In the genomic region with DNA sequence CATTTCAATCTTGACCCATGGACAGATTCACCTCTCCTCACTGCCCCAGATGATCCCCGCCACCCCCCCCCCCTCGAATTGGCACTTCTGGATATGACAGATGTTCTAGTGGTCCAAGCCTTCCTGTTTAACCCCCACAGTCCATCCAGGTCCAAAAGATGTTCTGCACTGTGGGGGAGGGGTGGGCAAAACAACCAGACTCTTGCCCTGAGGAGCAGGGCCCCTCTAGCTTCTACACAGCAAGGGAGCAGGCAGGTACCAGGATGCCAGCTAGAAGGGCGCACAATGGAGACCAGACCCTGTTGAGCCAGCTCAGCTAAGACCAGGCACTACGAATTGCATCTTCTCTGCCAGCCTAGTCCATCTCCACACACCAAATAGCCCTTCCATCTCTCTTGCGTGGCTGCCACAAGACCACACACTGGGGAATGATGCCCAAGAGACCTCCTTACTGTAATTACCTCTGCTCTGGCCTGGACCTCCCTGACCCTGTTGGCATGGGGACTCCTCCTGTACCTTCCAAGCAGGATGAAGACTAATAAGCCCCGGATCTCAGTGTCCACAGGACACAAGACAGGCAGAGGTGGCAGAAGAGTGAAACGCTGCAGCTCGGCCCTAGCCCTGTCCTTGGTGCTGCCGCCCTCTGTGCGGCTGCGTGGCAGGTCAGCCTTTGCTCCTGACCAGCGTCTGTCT, we compare ENCODE assay signal across 10 mouse cellular contexts. TPM values are rescaled to one million over a fixed set of nuclear protein-coding genes. Genes with fewer than 3 reads are reported as not detected.
DNase-seq lines count a peak whose midpoint lies in the region; ATAC-seq lines count a peak whose summit lies in the region.
"Had no signal": no experiment of that assay in that cellular context is flagged by ENCODE, and none has a peak within 500 bp of the region (broad histone marks: within the 10 kb centered on the region; RNA-seq: fewer than 3 reads in every experiment).

No protein-coding gene starts in this region.

- H3K27ac ChIP-seq in forebrain, embryonic 12.5 days, result no peak overlapping the region
- 0 out of 2 replicates have a peak overlapping the region, but pooled peaks have one; percentile 30 for H3K27ac ChIP-seq in midbrain, embryonic 10.5 days (replicated peaks)
- H3K27ac ChIP-seq: heart, adult 2 months had no signal

- H3K9me3 ChIP-seq in forebrain, embryonic 12.5 days, result no peaks in the 10 kb centered on the region
- H3K9me3 ChIP-seq in midbrain, embryonic 10.5 days (replicated peaks), result no peaks in the 10 kb centered on the region

- peak overlapping the region; percentile 95 for H3K4me2 ChIP-seq in forebrain, embryonic 12.5 days

- H3K27me3 ChIP-seq in forebrain, embryonic 12.5 days, result peaks cover 70% of the 10 kb centered on the region
- peaks cover 65% of the 10 kb centered on the region for H3K27me3 ChIP-seq in midbrain, embryonic 10.5 days (ENCODE audit: low read depth, poor library complexity, severe bottlenecking)

- peak; percentile 64 for DNase-seq in cerebellum, adult 11-12 months
- peak; percentile 60 for DNase-seq in brain, adult 2 months (ENCODE audit: low read depth, low spot score)
- peak; percentile 38 for DNase-seq in midbrain, embryonic 10.5 days (ENCODE audit: low spot score)
- DNase-seq in retina, embryonic 14.5 days (ENCODE audit: low spot score), result no peak
- DNase-seq in adrenal gland, adult 2 months, result no peak
- no peak for DNase-seq in lung, postnatal 25 days (ENCODE audit: low spot score)
- DNase-seq: heart, adult 2 months; thymus, postnatal 25 days had no signal

- no peak for ATAC-seq in cerebellum, adult (ENCODE audit: insufficient number of reproducible peaks, low FRiP score, low TSS enrichment)
- no peak for ATAC-seq in forebrain, embryonic 12.5 days (ENCODE audit: low FRiP score)

- no peaks in the 10 kb centered on the region for H3K36me3 ChIP-seq in forebrain, embryonic 12.5 days (replicated peaks)
- H3K36me3 ChIP-seq in midbrain, embryonic 10.5 days, result no peaks in the 10 kb centered on the region

- peak overlapping the region; percentile 72 for H3K4me3 ChIP-seq in forebrain, embryonic 12.5 days (replicated peaks)
- peak overlapping the region; percentile 82 for H3K4me3 ChIP-seq in midbrain, embryonic 10.5 days
- H3K4me3 ChIP-seq: heart, adult 2 months had no signal

- peaks cover 61% of the 10 kb centered on the region for H3K4me1 ChIP-seq in forebrain, embryonic 12.5 days
- peaks cover 64% of the 10 kb centered on the region for H3K4me1 ChIP-seq in midbrain, embryonic 10.5 days

- WGBS in forebrain, embryonic 12.5 days, result 31% methylated on average over 12 of the region's 12 CpGs
- 28% methylated on average over 12 of the region's 12 CpGs for WGBS in midbrain, embryonic 10.5 days

- no peak overlapping the region; the same call in 1 of the 2 replicates for H3K9ac ChIP-seq in forebrain, embryonic 12.5 days

RNA-seq across cellular contexts. Expression of a gene that starts 5.1 kb away (rescaled TPM):
- 17.0 and 19.6 TPM in 2 replicates for polyA plus RNA-seq in forebrain, embryonic 12.5 days (2016; fragmentation: Nextera tagmentation; extraction: Ambion mirVana)
- polyA plus RNA-seq in midbrain, embryonic 10.5 days (2016; fragmentation: Nextera tagmentation; extraction: Ambion mirVana), result 7.6 and 8.3 TPM in 2 replicates
- total RNA-seq in adrenal gland, adult 2 months (2021), result 1 to 10 TPM; 4.2 to 7.8 TPM
- 3.3 TPM in 2 replicates for polyA plus RNA-seq in adrenal gland, adult 2 months (2012; rRNA removed)
- polyA plus RNA-seq: heart, adult 2 months had no signal

Comparison
In these comparisons a context has a peak if more than half of its experiments do, and no peak if none do; other contexts are left out.
1. DNase-seq: peak in cerebellum, adult 11-12 months (single experiment), brain, adult 2 months (single experiment) and midbrain, embryonic 10.5 days (single experiment); none in retina, embryonic 14.5 days (single experiment), adrenal gland, adult 2 months (single experiment) and lung, postnatal 25 days (single experiment).